Mouse (Mus musculus): Measurements from ENCODE around the gene Gm7876.
"Not testable (repeated sequence)": the region's sequence is repeated elsewhere in the genome, so short reads cannot be mapped to it uniquely, and the experiment has no call there.

The Gm7876 gene

GRCm38 (mm10) chr14:4708938-4709337, at the start of gene Gm7876:
TSS of gene Gm7876 (plus strand) at chr14:4709238.
- not testable (repeated sequence) for DNase-seq (ENCODE audit: low spot score)

- DNase-seq (ENCODE audit: low spot score), result not testable (repeated sequence)
Observed at GRCm38 (mm10) chr14:4663892-4664291, 45.1 kb upstream of the Gm7876 start, which contains the start of gene Gm3239. TSS of gene Gm3239 (plus strand) at chr14:4664192.

- DNase-seq (ENCODE audit: low spot score), result not testable (repeated sequence)
Observed at GRCm38 (mm10) chr14:4726038-4726880, 17.2 kb downstream of the Gm7876 start, which contains the start of gene Gm3252. TSS of gene Gm3252 (plus strand) at chr14:4726775.
